In genomic region chr12:71863846-71864543, GRCm38 (mm10) we compare ENCODE assay signal across 8 mouse cellular contexts. TPM values are rescaled to one million over a fixed set of nuclear protein-coding genes. Genes with fewer than 3 reads are reported as not detected.
DNase-seq lines count a peak whose midpoint lies in the region; ATAC-seq and TF ChIP-seq lines count a peak whose summit lies in the region.

No protein-coding gene starts in this region.

- no peak for TF ChIP-seq POLR2A in cerebellum, adult 2 months (IDR thresholded peaks at IDR 0.05; ENCODE audit: borderline replicate concordance, insufficient read depth, low read length)

- 61% methylated on average over 10 of the region's 10 CpGs for WGBS in forebrain, postnatal 0 days
- 82% methylated on average over 10 of the region's 10 CpGs for WGBS in forebrain, embryonic 14.5 days
- 35% methylated on average over 10 of the region's 10 CpGs for WGBS in embryonic facial prominence, embryonic 11.5 days
- WGBS in heart, postnatal 0 days = 5% methylated on average over 10 of the region's 10 CpGs
- 52% methylated on average over 10 of the region's 10 CpGs for WGBS in cerebellum, adult 2 months

- no peaks in the 10 kb centered on the region for H3K9me3 ChIP-seq in forebrain, postnatal 0 days (ENCODE audit: low read length)
- no peaks in the 10 kb centered on the region for H3K9me3 ChIP-seq in forebrain, embryonic 14.5 days (replicated peaks; ENCODE audit: control insufficient read depth, low read length)
- no peaks in the 10 kb centered on the region for H3K9me3 ChIP-seq in embryonic facial prominence, embryonic 11.5 days (replicated peaks; ENCODE audit: control insufficient read depth, low read length)
- H3K9me3 ChIP-seq in heart, postnatal 0 days (replicated peaks; ENCODE audit: control insufficient read depth, low read length) = no peaks in the 10 kb centered on the region

- H3K4me2 ChIP-seq in forebrain, postnatal 0 days (ENCODE audit: low read depth) = no peak overlapping the region
- no peak overlapping the region for H3K4me2 ChIP-seq in forebrain, embryonic 14.5 days (ENCODE audit: low read length)
- H3K4me2 ChIP-seq in embryonic facial prominence, embryonic 11.5 days (ENCODE audit: low read depth, low read length) = peak overlapping the region; percentile 11
- peak overlapping the region; percentile 35 for H3K4me2 ChIP-seq in heart, postnatal 0 days (ENCODE audit: low read depth, low read length)

- H3K4me1 ChIP-seq in forebrain, postnatal 0 days (ENCODE audit: insufficient read depth) = no peaks in the 10 kb centered on the region
- peaks cover 11% of the 10 kb centered on the region for H3K4me1 ChIP-seq in forebrain, embryonic 14.5 days (ENCODE audit: control insufficient read depth, insufficient read depth, low read length)
- no peaks in the 10 kb centered on the region; the same call in 1 of the 2 replicates for H3K4me1 ChIP-seq in embryonic facial prominence, embryonic 11.5 days (ENCODE audit: control insufficient read depth, insufficient read depth, low read length)
- peaks cover 82% of the 10 kb centered on the region for H3K4me1 ChIP-seq in heart, postnatal 0 days (ENCODE audit: control insufficient read depth, insufficient read depth)
- peaks cover 17% of the 10 kb centered on the region for H3K4me1 ChIP-seq in cerebellum, adult 2 months (ENCODE audit: control insufficient read depth, insufficient read depth, low read length)

- no peak for DNase-seq in forebrain, postnatal 0 days
- DNase-seq in forebrain, embryonic 14.5 days (ENCODE audit: low spot score) = no peak
- DNase-seq in embryonic facial prominence, embryonic 11.5 days (ENCODE audit: low spot score) = peak; percentile 46
- DNase-seq in heart, postnatal 0 days (ENCODE audit: low spot score) = peak; percentile 96
- DNase-seq in lung, adult 18-20 months = peak; percentile 53 to 78
- no peak for DNase-seq in cerebellum, adult 2 months
- DNase-seq in right cerebral cortex, postnatal 14 days = no peak
- DNase-seq in T-cell, adult 2 months (ENCODE audit: low spot score) = no peak

- TF ChIP-seq EP300 in heart, postnatal 0 days (IDR thresholded peaks at IDR 0.05; ENCODE audit: low read depth) = peak; percentile 95

- no peaks in the 10 kb centered on the region for H3K27me3 ChIP-seq in forebrain, postnatal 0 days (ENCODE audit: insufficient read depth, low read length)
- H3K27me3 ChIP-seq in forebrain, embryonic 14.5 days (replicated peaks; ENCODE audit: control insufficient read depth, insufficient read depth, low read length) = no peaks in the 10 kb centered on the region
- no peaks in the 10 kb centered on the region for H3K27me3 ChIP-seq in embryonic facial prominence, embryonic 11.5 days (ENCODE audit: control insufficient read depth, insufficient read depth, low read length)
- no peaks in the 10 kb centered on the region for H3K27me3 ChIP-seq in heart, postnatal 0 days (ENCODE audit: control insufficient read depth, insufficient read depth, low read length)
- H3K27me3 ChIP-seq in cerebellum, adult 2 months (ENCODE audit: control insufficient read depth, insufficient read depth, low read length) = no peaks in the 10 kb centered on the region

- no peak overlapping the region for H3K4me3 ChIP-seq in forebrain, postnatal 0 days (ENCODE audit: low read depth, low read length)
- H3K4me3 ChIP-seq in forebrain, embryonic 14.5 days (ENCODE audit: low read depth, low read length) = no peak overlapping the region
- no peak overlapping the region for H3K4me3 ChIP-seq in embryonic facial prominence, embryonic 11.5 days (ENCODE audit: low read depth, low read length)
- H3K4me3 ChIP-seq in heart, postnatal 0 days (ENCODE audit: low read depth, low read length) = no peak overlapping the region
- no peak overlapping the region for H3K4me3 ChIP-seq in cerebellum, adult 2 months (replicated peaks; ENCODE audit: insufficient read depth, low read depth, low read length)

- peaks cover 14% of the 10 kb centered on the region for H3K36me3 ChIP-seq in forebrain, postnatal 0 days (ENCODE audit: insufficient read depth)
- peaks cover 13% of the 10 kb centered on the region for H3K36me3 ChIP-seq in forebrain, embryonic 14.5 days (ENCODE audit: control insufficient read depth, insufficient read depth, low read length)
- no peaks in the 10 kb centered on the region for H3K36me3 ChIP-seq in embryonic facial prominence, embryonic 11.5 days (replicated peaks; ENCODE audit: control insufficient read depth, insufficient read depth, low read depth, low read length)
- peaks cover 15% of the 10 kb centered on the region for H3K36me3 ChIP-seq in heart, postnatal 0 days (replicated peaks; ENCODE audit: control insufficient read depth, insufficient read depth, low read length)

- no peak overlapping the region for H3K27ac ChIP-seq in forebrain, postnatal 0 days (ENCODE audit: low read depth, low read length)
- H3K27ac ChIP-seq in forebrain, embryonic 14.5 days (ENCODE audit: low read depth, low read length) = no peak overlapping the region
- H3K27ac ChIP-seq in embryonic facial prominence, embryonic 11.5 days (replicated peaks; ENCODE audit: low read depth, low read length) = no peak overlapping the region
- H3K27ac ChIP-seq in heart, postnatal 0 days (ENCODE audit: low read depth) = peak overlapping the region; percentile 78
- no peak overlapping the region for H3K27ac ChIP-seq in cerebellum, adult 2 months (ENCODE audit: insufficient read depth, low read length)

- ATAC-seq in forebrain, postnatal 0 days = peak; percentile 34; the same call in 1 of the 2 replicates
- no peak for ATAC-seq in forebrain, embryonic 14.5 days
- no peak for ATAC-seq in embryonic facial prominence, embryonic 11.5 days (replicated peaks; ENCODE audit: insufficient number of reproducible peaks, low FRiP score, low TSS enrichment, low read depth)
- peak; percentile 92 for ATAC-seq in heart, postnatal 0 days (ENCODE audit: insufficient read depth, low read depth)

- H3K9ac ChIP-seq in forebrain, postnatal 0 days = no peak overlapping the region
- H3K9ac ChIP-seq in forebrain, embryonic 14.5 days (ENCODE audit: low read length) = no peak overlapping the region
- H3K9ac ChIP-seq in embryonic facial prominence, embryonic 11.5 days (replicated peaks; ENCODE audit: low read length) = no peak overlapping the region
- H3K9ac ChIP-seq in heart, postnatal 0 days (replicated peaks; ENCODE audit: low read depth, low read length) = 0 out of 2 replicates have a peak overlapping the region, but pooled peaks have one; percentile 33

- TF ChIP-seq CTCF in forebrain, postnatal 0 days (IDR thresholded peaks at IDR 0.05; ENCODE audit: low read depth) = no peak
- no peak for TF ChIP-seq CTCF in heart, postnatal 0 days (IDR thresholded peaks at IDR 0.05; ENCODE audit: low read depth)
- TF ChIP-seq CTCF in cerebellum, adult 2 months (IDR thresholded peaks at IDR 0.05; ENCODE audit: borderline replicate concordance, insufficient read depth, low read depth, low read length) = no peak

RNA-seq across cellular contexts. Expression of gene Daam1, which starts 33.1 kb away (rescaled TPM):
- 93.6 and 94.7 TPM in 2 replicates for total RNA-seq in forebrain, postnatal 0 days (2014; rRNA removed)
- 16.0 and 25.2 TPM in 2 replicates for polyA plus RNA-seq in forebrain, postnatal 0 days (2015; fragmentation: Nextera tagmentation; extraction: Ambion mirVana)
- polyA plus RNA-seq in forebrain, embryonic 14.5 days (2014; fragmentation: Nextera tagmentation; extraction: Ambion mirVana) = 29.9 and 40.9 TPM in 2 replicates
- polyA plus RNA-seq in embryonic facial prominence, embryonic 11.5 days (2014; fragmentation: Nextera tagmentation; extraction: Ambion mirVana) = 16.3 and 16.4 TPM in 2 replicates
- 33.8 and 44.5 TPM in 2 replicates for total RNA-seq in heart, postnatal 0 days (2014; rRNA removed; ENCODE audit: low replicate concordance)
- polyA plus RNA-seq in heart, postnatal 0 days (2015; fragmentation: Nextera tagmentation; extraction: Ambion mirVana) = 12.3 and 12.8 TPM in 2 replicates
- polyA plus RNA-seq in cerebellum, adult 2 months (2012; rRNA removed) = 30.1 and 31.2 TPM in 2 replicates

Comparison
In these comparisons a context has a peak if more than half of its experiments do, and no peak if none do; other contexts are left out.
1. ATAC-seq: peak in forebrain, postnatal 0 days (single experiment) and heart, postnatal 0 days (single experiment); none in forebrain, embryonic 14.5 days (single experiment) and embryonic facial prominence, embryonic 11.5 days (single experiment).
2. DNase-seq: peak in embryonic facial prominence, embryonic 11.5 days (single experiment), heart, postnatal 0 days (single experiment) and lung, adult 18-20 months (2 of 2); none in forebrain, postnatal 0 days (single experiment), forebrain, embryonic 14.5 days (single experiment), cerebellum, adult 2 months (0 of 2), right cerebral cortex, postnatal 14 days (single experiment) and T-cell, adult 2 months (single experiment).
3. H3K4me2 ChIP-seq: peak in embryonic facial prominence, embryonic 11.5 days (single experiment) and heart, postnatal 0 days (single experiment); none in forebrain, postnatal 0 days (single experiment) and forebrain, embryonic 14.5 days (single experiment).